Mouse (Mus musculus): ENCODE results near the gene BC037034. TPM values are rescaled to one million over a fixed set of nuclear protein-coding genes. Genes with fewer than 3 reads are reported as not detected.
A peak's percentile ranks its signal among the peaks of the same experiment; 100 is the strongest.

BC037034 gene
- total RNA-seq, 4 experiments from 2014 or later = 64.7 to 74.1 (median 70.8) TPM

- DNase-seq (ENCODE audit: low spot score in 2 of 2) = no peak
These were observed 1.1 kb downstream of the BC037034 start for GRCm38 (mm10) chr5:138262582-138263240.

- no peak for DNase-seq (ENCODE audit: low spot score in 2 of 2)
These were observed 1.8 kb downstream of the BC037034 start for GRCm38 (mm10) chr5:138262001-138262400.

GRCm38 (mm10) chr5:138260834-138261233, 3.0 kb downstream of the BC037034 start:
- no peak for DNase-seq (ENCODE audit: low spot score in 2 of 2)

- no peak for DNase-seq (ENCODE audit: low spot score in 2 of 2)
These were observed 3.8 kb downstream of the BC037034 start for GRCm38 (mm10) chr5:138260051-138260450.

GRCm38 (mm10) chr5:138258993-138259392, 4.8 kb downstream of the BC037034 start:
- DNase-seq (ENCODE audit: low spot score in 2 of 2) = no peak

- no peak for DNase-seq (ENCODE audit: low spot score in 2 of 2)
These were observed 5.3 kb downstream of the BC037034 start for GRCm38 (mm10) chr5:138258542-138258941.

DNA sequence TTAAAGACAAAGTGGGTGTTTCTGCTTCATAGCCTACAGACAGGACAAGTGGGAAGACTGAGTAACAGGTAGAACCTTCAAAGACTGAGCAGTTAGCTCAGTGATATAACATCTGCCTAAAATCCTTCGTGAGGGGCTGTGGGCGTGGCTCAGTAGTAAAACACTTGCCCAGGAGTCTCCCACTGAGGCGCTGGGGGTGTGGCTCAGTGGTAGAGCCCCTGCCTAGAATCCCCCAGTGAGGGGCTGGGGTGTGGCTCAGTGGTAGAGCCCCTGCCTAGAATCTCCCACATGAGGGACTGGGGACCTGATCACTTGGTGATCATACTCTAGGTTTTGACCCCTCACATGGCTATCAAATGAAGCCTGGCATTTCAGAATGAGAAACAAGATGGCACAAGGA, 5.8 kb downstream of the BC037034 start:
- DNase-seq (ENCODE audit: low spot score in 2 of 2) = no peak

DNA sequence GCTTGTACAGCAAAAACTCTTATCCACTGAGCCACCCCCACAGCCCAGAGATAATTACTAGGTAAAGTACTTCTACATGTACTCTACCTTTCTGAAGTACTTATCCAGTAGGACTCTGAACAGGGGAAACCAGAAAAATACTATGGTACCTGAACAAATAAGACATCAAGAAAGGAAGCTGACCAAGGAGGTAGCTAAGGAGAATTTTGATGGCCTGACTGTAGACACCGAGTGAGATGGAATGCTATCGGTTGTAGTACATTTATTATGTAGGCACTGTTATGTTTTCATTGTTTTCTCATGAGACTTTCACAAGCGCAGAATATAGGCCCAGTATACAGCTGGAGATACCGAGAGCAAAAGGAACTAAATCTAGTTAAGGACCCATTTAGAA, 6.3 kb downstream of the BC037034 start:
- no peak for DNase-seq (ENCODE audit: low spot score in 2 of 2)

DNA sequence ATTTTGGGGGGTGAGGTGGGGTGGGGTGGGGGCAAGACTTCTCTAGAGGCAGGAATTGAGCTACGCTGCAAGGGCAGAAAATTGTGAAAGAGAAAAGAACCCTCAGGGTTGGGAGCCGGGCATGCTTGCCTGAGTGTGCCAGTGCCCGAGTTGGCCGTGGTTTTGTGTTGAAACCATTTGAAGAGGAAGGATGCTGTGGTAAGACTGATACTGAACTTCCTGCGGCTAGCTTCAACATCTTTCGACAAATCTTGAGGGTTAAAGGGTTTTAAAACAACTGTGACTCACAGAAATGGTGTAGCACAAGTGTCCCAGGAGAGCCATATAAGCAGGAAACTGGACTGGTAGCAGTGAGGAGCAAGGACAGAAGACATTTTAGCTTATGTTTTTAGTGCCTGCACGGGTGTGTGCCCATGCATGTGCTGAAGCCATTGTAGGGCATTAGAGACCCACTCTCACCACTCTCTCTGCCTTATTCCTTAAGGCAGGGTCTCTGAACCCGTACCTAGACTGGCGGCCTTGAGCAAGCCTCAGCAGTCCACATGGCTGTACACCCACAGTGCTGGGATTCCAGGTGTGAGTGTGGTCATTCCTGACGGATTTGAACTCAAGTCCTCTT, 6.8 kb downstream of the BC037034 start:
- DNase-seq (ENCODE audit: low spot score in 2 of 2) = no peak

GRCm38 (mm10) chr5:138256094-138256467, 7.8 kb downstream of the BC037034 start:
- DNase-seq (ENCODE audit: low spot score in 2 of 2) = no peak

DNA sequence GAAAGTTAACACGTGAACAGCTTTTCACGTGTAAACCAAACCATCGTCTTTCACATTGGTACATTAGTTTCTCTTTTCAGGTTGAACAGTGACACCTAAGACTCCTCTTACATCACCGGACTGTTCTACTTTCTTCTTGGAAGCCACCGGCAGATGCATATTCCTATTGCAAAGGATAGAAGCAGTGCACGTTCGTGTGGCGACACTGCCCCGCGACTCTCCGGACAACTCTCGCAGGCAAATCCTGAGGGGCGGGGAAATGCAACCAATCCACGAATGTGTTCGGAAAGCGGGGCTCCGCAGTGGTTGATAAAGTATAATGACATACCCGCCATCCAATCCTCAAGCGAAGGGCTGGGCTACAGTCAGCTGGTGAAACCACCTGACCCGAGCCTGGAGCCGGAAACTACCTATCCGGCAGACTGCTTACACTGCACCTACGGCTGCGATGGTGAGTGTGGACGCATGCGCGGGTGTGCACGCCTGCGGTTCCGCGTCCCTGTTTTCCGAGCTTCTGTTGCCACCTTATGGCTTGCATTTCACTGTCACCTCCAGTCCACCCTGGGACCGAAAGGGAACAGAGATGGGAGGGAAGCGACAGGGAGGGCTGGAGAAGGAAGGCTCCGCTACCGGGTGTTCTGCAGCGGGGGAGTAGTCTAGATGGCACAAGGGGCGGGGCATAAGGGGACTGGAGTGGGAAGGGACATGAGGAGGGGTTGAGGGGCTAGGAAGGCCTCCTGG, 8.3 kb downstream of the BC037034 start, which contains the start of gene Lamtor4:
Gene Lamtor4, plus strand, starts transcription at position 130 of the 741 bp plus-strand sequence.
- peak; percentile 97 for DNase-seq (ENCODE audit: low spot score in 2 of 2)

DNA sequence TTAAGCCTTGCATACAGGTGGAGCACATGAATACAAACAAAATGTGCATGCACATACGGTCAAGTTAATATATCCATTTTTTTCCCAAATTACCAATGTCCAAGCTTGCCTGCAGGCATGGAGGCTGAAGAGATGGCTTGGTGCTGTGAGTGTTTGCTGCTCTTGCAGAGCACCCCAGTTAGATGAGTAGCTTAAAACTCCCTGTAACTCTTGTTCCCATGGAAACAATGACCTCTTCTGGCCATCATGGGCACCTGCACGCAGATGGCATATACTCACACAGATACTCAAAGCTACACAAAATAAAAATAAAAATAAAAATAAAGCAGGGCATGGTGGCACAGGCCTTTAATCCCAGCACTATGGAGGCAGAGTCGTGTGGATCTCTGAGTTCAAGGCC, 10.8 kb downstream of the BC037034 start:
- DNase-seq (ENCODE audit: low spot score in 2 of 2) = no peak

GRCm38 (mm10) chr5:138251144-138251543, 12.7 kb downstream of the BC037034 start:
- DNase-seq (ENCODE audit: low spot score in 2 of 2) = no peak

DNA sequence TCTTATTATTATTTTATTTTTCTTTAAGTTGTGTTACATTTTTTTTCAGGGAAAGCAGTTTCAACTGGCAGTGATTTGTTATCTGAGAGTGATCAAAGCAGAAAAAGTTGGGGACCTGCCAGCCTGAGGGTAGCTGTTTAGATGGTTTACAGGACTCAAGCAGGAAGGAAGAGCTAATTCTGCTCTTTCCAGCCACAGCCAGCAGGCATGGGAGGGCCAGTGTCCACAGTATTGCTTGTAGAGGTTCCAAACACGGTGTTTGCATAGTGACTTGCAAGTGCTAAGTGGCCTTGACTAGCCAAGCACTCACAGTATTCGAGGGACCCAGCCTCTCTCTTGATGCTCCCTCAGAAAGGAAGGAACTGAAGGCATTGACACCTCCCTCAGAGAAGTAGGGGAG, 22.3 kb downstream of the BC037034 start:
- DNase-seq (ENCODE audit: low spot score in 2 of 2) = no peak

DNA sequence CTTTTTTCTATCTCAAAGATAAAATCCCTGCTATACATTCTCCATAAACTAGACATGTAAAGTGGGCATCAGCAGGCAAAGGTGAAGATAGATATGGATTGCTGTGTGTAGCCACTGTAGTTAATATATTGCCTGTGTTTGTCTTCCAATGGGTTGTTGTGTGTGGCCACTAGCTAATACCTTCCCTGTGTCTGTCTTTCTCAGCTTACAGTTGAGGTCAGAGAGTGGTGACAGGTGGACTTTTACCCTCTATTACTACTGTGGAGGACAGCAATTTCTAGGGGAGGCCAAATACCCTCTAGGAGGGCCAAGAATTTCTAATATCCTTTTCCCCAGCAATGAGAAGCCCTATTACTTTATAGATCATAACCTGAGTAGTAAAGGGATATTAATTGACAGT, 29.6 kb downstream of the BC037034 start:
- no peak for DNase-seq (ENCODE audit: low spot score in 2 of 2)

DNA sequence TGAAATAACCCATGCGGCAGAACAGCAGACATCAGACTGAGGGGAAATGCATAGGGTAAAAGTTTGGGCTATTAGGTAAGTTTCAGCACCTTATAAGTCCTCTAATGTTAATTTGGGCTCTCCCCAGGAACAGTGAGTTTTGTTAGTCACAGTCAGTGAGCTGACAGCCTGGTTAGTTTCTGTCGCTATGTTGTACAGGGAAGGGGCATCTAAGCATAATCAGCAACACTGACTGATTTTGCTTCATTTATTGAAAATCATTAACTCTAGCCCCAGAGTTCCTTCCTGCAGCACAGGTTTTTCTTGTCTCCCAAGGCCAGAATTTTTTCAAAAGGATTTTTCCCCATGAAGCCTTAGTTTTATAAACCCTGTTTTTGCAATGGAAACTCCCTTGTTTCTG, 30.1 kb downstream of the BC037034 start:
- no peak for DNase-seq (ENCODE audit: low spot score in 2 of 2)

DNA sequence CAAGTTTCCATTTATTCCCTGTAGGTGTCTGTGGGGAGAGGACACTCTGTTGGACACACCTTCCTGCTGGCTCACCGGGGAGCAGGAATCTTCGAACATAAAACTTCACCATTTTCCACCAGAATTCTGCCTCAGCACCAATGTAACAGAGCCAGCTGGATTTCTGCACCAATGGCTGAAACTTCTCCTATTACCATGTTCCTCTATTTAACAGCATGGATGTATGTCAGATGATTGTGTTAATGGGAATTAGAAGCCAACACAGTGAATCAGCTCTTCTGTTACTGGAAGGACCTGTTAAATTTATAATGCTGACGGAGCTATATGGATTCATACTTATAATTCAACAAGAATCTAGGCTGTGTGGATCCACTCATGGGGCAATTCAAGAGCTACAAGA, 34.3 kb downstream of the BC037034 start:
- DNase-seq (ENCODE audit: low spot score in 2 of 2) = no peak

- no peak for DNase-seq (ENCODE audit: low spot score in 2 of 2)
These were observed 35.8 kb downstream of the BC037034 start for GRCm38 (mm10) chr5:138228026-138228425.

- DNase-seq (ENCODE audit: low spot score in 2 of 2) = no peak
These were observed 36.5 kb downstream of the BC037034 start for GRCm38 (mm10) chr5:138227367-138227766.

DNA sequence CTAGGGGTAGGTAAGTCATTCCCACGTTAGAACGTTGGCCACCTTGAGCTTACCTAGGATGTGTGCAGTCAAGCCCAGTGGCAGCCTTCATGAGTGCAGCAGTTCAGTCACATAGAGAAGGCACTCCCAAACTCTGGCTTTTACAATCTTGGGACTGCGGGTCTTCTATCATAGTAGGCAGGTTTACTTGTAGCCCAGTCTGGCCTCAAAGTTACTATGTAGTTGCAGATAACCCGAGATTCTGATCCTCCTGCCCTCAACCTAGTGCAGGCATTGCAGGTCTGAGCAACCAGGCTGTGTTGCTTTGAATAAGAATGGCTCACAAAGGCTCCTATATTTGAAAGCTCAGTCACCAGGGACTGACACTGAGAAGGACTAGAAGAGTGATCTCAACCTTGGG, 37.3 kb downstream of the BC037034 start:
- DNase-seq (ENCODE audit: low spot score in 2 of 2) = no peak

DNA sequence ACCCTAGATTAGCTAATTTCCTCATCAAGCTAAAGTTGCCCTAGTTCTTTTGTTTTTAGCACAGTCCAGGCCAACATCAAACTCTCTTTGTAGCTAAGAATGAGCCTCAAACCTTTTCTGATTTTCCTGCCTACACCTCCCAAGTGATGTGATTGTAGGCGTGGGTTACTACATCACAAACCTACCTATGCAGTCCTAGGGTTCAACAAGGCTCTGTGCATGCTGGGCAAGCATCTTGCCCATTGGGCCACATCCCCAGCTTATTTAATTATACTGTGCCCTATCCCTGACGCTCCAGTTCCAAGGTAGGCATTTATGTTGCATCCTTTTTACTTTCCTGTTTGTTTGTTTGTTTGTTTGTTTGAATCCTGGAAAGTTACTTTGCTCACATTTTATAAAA, 38.1 kb downstream of the BC037034 start, which contains the start of gene Nxpe5:
Gene Nxpe5, plus strand, starts transcription at position 199 of the 400 bp plus-strand sequence.
- no peak for DNase-seq (ENCODE audit: low spot score in 2 of 2)

DNA sequence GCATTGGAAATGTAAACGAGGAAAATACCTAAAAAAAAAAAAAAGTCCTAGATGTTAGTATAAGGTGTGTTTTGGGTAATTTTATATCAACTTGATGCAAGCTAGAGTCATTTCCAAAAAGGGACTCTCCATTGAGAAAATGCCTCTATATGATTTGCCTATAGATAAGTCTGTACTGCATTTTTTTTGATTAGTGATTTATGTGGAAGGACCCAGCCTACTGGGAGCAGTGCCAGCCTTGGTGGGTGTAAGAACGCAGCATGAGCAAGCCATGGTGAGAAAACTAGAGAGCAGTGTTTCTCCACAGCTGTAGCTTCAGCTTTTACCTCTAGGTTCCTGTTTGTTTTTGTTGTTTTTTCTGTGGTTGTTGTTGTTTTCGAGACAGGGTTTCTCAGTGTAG, 40.5 kb downstream of the BC037034 start:
- DNase-seq (ENCODE audit: low spot score in 2 of 2) = no peak

Measured in layer of hippocampus, adult 8-10 months (tissue).